Mouse (Mus musculus): ENCODE results near the gene Tfam.
A peak's percentile ranks its signal among the peaks of the same experiment; 100 is the strongest.

Gene Tfam

DNA sequence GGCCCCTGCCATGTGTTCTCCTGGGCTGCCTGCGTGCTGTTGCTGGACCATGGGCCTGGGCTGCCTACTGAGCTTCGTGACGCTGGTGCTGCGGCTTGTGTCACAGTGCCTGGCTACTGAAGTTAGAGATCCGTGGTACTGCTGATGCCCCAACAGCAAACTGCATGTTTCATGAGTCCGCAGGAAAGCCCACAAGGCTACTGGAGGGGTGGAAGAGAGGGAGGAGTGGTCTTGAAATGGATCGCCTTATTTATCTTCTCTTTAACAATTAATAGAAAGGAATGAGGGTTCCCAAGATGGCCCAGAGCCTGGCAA, at the start of gene Tfam:
TSS of gene Tfam (minus strand) at position 41 of the 315 bp plus-strand sequence.
- DNase-seq, result no peak

DNA sequence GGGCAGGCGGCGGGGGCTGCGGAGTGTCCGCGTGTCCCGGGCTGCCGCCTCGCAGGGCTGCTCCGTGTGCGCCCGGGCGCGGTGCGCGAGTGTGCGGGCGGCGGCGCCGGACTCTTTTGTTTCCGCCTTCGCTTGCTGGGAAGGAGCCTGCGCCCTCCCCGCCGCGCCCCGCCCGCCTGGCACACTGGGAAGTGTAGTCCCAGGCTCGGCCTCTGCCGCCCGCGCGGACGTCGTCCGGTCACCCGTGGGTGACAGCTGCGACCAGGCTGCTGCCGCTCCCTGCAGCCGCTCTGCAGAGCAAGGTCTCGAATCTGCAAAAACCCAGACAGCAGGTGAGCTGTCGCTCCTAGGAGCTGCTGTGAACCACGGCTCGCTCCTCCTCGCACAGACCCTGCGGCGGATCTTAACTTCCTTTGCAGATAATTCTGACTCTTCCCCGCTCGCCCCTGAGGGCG, 47.1 kb upstream of the Tfam start, which contains the start of gene Ube2d1:
TSS of gene Ube2d1 (minus strand) at position 137 of the 455 bp plus-strand sequence.
- DNase-seq, result peak; percentile 86 to 89

DNA sequence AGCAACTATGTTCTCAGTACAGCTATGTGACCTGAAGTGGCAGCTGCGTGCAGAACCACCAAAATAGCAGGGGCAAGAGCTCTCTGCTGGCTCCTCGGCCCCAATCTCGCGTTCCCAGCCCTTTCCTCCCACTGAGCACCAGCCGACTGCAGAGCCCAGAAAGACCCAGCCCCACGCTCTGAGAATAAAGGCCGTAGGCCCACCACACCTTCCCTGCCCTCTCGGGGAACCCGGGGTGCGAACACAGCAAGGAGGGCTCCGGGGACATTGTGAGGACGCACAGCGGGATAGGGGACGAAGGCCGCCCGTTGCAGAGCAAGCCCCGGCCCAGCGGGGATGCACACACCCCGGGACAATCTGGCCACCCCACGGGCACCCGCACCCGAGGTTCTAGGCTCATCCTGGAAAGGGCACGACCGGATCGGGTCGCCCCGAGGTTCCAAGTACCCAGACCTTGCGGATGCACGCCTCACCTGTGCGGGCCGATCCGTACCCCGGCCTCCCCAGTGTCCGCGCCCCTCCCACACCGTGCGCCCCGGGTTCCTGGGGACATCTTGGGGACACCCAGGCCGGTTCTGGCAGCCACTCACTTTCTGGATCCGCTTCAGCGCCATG, 46.5 kb upstream of the Tfam start:
- DNase-seq, result no peak

GRCm38 (mm10) chr10:71284131-71284510, 46.0 kb upstream of the Tfam start:
- no peak for DNase-seq

DNA sequence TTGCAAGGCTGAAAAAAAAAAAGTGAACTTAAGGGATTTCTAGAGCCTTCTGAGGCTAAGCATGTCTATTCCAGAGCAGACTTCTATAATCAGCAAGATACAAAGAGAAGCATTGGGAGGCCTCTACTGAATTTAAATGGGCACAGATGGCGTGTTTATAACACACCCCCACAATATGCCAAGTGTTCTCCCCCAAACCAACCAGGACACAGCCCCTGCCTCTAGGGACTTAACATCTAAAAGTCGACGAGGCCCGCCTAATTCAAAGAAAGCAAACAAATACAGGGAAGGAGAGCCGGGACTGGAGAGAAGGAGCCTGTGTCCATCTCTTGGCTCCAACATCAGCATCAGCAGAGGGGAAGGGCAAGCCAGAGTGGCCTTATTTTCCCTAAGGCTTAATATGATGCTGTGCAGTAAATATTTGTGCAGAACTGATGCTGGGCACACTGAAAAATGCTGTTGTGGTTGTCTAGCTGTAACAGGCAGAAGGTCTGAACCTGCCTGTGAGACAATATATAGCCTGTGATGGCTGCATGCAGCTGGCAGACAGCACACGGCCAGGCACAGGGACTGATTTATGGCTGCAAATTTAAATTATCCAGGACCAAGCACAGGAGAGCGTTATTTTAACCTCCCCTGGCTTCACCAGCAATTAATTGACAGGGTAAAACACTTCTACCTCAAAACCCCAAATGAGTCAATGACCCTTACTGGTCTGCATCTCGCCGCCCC, 35.1 kb upstream of the Tfam start:
- no peak for DNase-seq

- no peak for DNase-seq
Observed at GRCm38 (mm10) chr10:71267973-71268372, 29.9 kb upstream of the Tfam start.

DNA sequence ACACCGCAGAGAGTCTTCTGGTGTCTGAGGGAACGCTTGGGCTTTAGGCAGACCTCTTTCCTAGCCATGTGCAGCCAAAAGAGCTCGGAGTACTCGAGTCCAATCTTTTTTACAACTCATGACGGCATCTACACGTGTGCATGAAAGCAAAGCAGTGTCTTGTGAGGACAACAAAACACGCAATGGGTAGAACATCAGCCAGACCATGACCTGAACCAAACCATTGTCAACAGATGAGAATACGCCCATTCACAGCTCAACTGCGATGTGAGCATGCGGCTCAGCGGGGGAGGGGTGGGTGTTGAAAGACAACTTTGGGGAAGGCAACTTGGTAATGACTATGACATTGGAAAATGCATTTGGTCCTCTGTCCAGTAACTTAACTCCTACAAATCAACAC, 29.4 kb upstream of the Tfam start:
- DNase-seq, result no peak

DNA sequence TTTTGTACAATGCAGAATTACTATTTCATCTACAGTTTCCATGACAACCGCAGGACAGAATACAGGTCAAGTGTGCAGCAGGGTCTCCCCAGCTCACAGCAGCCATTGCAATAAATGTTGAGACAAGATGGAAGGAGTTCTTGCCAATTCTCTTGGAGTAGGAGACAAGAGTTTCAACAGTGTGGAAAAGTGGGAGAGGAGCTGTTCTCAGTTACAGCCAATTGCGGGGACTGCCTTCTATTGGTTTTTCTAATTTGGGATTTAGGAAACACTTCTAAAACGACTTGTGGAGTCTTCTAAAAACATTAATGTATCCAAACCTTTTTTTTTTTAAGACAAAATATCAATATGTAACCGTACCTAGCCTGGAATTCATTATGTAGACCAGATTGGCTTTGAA, 27.0 kb upstream of the Tfam start:
- no peak for DNase-seq

DNA sequence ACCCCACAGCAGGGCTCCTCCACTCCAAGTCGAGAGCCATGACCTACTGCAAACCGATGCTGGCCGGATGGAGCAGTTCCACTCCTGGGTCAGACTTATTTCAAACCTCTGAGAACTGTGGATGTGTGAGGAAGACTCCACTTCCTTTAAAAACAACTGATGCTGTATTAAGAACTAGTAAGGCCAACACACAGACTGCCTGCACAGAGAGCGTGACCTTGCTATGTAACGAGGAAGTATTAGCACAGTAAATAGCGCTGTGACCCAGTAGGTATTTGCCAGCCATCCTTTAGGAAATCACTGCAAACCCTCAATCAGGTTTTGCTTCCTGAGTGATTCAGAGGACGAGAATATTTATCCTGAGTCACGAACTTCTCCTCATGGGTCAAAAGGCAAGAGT, 23.6 kb upstream of the Tfam start:
- no peak for DNase-seq

DNA sequence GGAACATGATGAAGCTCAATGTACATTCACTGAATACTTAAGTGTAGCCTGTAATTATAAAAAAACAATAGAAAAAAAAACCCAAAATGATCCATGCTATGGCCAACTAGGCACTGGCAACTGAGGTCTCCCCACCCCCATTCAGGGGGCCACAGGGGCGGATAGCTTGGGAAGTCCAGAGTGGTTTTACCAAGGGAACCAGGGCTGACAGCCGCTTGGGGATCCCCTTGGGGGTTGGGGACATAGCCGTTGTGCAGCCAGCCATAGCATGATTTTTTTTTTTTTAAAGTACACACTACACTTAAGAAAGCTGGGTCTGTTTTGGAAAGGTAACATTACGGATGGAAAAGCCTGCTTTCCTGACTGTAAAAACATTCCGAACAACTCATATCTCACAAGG, 20.9 kb upstream of the Tfam start:
- DNase-seq, result no peak

- no peak for DNase-seq
Observed at GRCm38 (mm10) chr10:71258516-71258915, 20.4 kb upstream of the Tfam start.

DNA sequence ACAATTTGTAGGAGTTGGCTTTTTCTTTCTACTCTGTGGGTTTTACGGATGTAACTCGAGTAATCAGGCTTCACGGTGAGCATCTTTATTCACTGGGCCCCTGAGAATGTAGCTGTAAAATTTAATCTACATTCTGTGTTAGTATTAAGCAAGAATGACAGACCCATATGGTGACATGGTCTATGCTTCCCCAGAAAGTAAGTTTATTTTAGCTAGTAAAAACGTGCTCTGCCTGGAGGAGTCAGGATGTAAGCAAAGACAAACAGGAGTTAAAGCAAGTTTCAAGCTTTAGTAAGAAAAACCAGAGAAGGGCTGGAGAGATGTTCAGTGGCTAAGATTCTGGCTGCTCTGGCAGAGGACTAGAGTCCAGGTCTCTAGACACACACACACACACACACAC, 15.1 kb upstream of the Tfam start:
- DNase-seq, result no peak

- DNase-seq, result no peak
Observed at GRCm38 (mm10) chr10:71252421-71252820, 14.3 kb upstream of the Tfam start.

- DNase-seq, result no peak
Observed at GRCm38 (mm10) chr10:71251846-71252245, 13.8 kb upstream of the Tfam start.

GRCm38 (mm10) chr10:71251256-71251655, 13.2 kb upstream of the Tfam start:
- DNase-seq, result no peak

DNA sequence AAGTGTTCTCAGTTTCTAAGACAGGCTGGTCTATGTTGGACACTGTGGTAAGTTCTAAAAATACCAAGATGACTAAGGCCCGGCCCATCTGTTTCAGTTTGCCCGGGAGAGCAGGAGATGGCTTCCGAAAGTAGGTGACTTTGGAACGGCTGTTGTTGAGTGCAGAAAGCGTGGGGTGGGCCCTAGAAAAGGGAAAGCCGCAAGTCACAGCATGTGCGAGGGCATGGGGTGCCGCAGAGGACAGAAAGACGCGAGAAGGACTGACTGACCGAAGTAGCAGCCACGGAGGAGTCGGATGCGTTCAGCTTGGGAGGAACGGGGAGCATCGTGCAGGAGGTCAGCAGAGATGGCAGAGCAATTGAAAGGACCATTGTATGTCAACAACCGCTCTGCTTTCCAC, 12.4 kb upstream of the Tfam start:
- DNase-seq, result no peak

DNA sequence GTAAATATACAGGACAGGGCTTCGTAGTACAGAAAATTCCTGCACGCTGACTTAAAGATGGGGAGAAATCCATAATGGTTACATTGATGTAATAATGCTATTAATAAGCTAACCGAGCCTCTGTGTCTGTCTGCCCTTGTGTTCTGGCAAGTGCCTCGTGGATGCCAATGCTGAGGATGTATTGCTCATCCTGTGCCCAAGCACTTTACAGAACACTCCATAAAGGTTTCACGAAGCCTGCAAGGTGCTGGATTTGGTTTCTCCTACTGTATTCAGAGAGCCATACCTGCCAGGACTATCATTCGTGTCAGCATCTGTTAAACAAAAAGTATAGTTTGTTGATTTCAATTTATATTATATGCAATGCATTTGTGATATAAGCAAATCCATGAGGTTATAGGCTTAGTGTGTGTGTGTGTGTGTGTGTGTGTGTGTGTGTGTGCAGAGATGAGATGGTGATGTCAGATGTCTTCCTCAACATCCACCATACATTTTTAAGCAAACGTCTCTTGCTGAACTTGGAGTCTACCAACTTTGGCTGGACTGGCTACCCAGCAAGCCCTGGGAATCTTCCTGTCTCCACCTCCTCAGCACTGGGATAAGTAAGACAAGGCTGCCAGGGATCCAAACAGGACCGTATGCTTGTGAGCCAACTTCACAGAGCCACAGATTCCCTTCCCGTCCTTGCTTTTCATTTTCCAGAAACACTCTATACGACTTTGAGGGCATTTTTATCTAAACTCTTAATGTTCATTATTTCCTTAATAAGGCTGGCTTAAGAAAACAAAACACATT, 11.2 kb upstream of the Tfam start:
- no peak for DNase-seq

DNA sequence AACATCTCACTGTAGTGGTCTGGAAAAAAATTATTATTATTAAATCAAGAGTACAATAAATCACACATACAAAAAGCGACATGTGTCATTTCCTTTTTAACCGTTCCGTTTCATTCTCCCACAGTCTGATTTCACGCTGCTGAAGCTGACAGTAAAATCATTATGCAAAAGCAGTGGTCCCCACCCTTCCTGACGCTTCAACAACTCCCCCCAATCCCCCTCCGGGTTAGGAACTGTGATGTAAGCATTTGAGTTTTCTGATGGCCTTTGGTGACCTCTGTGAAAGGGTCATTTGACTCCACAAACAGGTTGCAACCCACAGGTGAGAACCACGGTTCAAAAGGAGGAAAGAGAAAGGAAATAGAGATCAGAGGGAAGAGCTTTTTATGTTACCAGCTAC, 8.9 kb upstream of the Tfam start:
- no peak for DNase-seq

DNA sequence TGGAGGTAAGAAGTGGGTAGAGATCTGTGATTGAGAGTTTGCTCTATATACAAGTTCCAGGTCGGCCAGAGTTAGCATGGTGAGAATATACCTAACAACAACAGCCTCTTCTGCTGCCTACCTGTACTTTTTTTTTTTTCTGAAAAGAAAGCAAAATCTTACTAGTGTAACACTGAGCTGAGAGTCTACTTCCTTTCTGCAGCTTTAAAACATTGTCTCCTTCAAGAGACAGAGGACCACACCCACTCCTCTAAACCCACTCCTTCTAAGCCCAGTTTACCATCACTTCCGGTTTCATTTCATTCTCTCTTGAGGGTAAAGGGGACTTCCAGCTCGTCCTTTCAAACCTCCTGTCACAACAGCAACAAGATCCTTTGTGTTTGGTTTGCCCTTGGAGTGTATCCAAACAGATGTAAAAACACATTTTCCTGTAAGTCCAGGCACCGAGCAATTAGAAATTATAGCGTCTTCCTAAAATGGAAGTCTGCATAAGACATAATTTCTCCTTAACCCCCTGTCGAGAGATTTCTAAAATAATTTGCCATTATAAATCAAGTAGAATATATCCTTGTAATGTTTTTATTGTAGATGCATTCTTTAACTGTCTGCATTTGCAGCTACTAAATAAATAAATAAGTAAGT, 1.5 kb upstream of the Tfam start:
- DNase-seq, result no peak

DNA sequence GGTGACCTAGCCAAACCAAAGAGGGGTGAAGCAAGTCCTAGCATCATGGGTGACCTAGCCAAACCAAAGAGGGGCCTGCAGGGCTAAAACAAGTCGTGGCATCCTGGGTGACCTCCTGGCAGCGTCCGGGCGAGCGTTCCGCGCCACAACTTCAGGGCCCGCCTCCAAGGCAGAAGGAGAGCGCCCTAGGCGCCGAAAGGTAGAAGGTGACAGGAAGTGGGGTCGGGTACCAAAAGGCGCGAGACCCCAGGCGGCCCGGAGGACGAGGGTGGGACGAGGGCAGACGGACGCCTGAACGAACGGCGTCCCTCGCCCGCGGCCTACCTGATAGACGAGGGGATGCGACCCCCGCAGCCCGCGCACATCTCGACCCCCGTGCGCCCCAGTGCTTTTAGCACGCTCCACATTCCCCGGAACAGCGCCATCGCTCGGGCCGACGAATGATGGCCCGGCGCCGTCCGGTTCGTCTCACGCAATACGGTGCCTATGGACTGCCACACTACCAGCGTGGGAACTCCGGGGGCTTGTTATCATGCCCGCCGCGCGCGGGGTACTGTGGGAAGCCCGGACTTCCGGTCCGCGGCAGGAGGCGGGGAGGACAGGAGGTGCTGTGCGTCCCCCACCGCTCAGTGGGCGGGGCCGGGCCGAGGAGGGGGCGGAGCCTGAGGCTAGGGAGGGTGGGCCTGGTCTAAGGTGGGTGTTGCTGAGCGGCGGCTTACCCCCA, 402 bp downstream of the Tfam start:
- peak; percentile 94 to 97 for DNase-seq

DNA sequence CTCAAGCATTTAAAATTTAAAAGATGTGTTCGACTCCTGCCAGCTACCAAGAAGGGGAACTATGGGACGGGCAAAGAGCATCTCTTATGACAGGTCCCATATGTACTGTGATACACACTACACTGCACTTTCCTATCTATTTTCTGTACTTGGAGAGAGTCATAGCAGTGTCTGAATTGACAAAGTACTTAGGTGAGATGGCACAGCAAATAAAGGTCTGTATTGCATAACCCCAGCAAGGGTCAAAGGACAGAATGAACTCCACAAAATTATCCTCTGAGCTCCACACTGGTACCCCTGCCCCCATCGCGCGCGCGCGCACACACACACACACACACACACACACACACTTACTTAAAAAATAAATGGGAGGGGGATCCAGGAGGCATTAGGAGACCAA, 4.0 kb downstream of the Tfam start:
- DNase-seq, result no peak

- peak; percentile 61 to 67 for DNase-seq
Observed at GRCm38 (mm10) chr10:71225894-71226293, 12.2 kb downstream of the Tfam start.

DNA sequence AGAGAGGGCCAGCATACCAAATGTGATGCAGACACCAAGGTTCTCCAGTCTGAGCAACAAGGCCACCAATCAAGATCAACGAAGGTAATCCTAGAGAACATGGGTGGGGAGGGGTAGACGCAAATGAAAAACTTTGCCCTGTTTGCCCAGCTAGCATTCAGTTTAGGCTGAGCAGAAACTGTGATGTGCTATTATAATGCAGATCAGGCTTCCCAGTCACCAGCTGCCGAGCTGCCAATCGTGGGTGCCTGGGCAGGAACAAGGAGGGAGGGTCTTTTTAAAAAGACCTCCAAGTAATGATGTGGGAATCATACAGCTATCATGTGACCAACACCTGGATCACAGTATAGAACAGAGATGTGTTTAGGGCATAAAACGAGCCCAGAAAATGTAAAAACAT, 15.0 kb downstream of the Tfam start:
- DNase-seq, result no peak
